Mouse (Mus musculus): ENCODE measurements around the gene Krtap19-4. TPM values are rescaled to one million over a fixed set of nuclear protein-coding genes. Genes with fewer than 3 reads are reported as not detected.

Krtap19-4 gene
- polyA plus RNA-seq, 1 experiment from 2014 or later: not detected

- no peak overlapping the region for H3K9ac ChIP-seq (ENCODE audit: low read length)
- no peaks in the 10 kb centered on the region for H3K4me1 ChIP-seq (replicated peaks; ENCODE audit: control insufficient read depth, insufficient read depth, low read length)
- no peaks in the 10 kb centered on the region for H3K9me3 ChIP-seq (ENCODE audit: control insufficient read depth, low read length)
- no peak overlapping the region for H3K4me2 ChIP-seq (ENCODE audit: low read depth, low read length, severe bottlenecking)
- H3K36me3 ChIP-seq (ENCODE audit: control insufficient read depth, insufficient read depth, low read length): no peaks in the 10 kb centered on the region
- no peaks in the 10 kb centered on the region for H3K27me3 ChIP-seq (ENCODE audit: control insufficient read depth, insufficient read depth, low read length)
- no peak overlapping the region for H3K27ac ChIP-seq (ENCODE audit: low read depth, low read length)
- ATAC-seq (replicated peaks; ENCODE audit: low FRiP score) (no peak), DNase-seq (ENCODE audit: low spot score) (no peak)
- H3K4me3 ChIP-seq (ENCODE audit: low read depth, low read length): no peak overlapping the region
- WGBS: 94% methylated on average over 4 of the region's 4 CpGs
These were observed 36.3 kb downstream of the Krtap19-4 start for GRCm38 (mm10) chr16:88848558-88848957.

- H3K9me3 ChIP-seq (ENCODE audit: control insufficient read depth, low read length): no peaks in the 10 kb centered on the region
- 100% methylated on average over 1 of the region's 1 CpGs for WGBS
These were observed 37.5 kb downstream of the Krtap19-4 start for GRCm38 (mm10) chr16:88847363-88847762.

More at GRCm38 (mm10) chr16:88847363-88847762, 37.5 kb downstream of the Krtap19-4 start:
- DNase-seq (ENCODE audit: low spot score) (no peak), ATAC-seq (replicated peaks; ENCODE audit: low FRiP score) (no peak)
- Histone ChIP-seq H3K36me3 (ENCODE audit: control insufficient read depth, insufficient read depth, low read length) (no peaks in the 10 kb centered on the region), H3K4me2 (ENCODE audit: low read depth, low read length, severe bottlenecking) (no peak overlapping the region), H3K4me3 (ENCODE audit: low read depth, low read length) (no peak overlapping the region), H3K27ac (ENCODE audit: low read depth, low read length) (no peak overlapping the region), H3K4me1 (replicated peaks; ENCODE audit: control insufficient read depth, insufficient read depth, low read length) (no peaks in the 10 kb centered on the region), H3K27me3 (ENCODE audit: control insufficient read depth, insufficient read depth, low read length) (no peaks in the 10 kb centered on the region), H3K9ac (ENCODE audit: low read length) (no peak overlapping the region)

Other genes with a start within 250 kb of the Krtap19-4 start
- not detected in 2 replicates for gene Krtap26-1, start 237.3 kb downstream of the Krtap19-4 start, polyA plus RNA-seq (2014; fragmentation: Nextera tagmentation; extraction: Ambion mirVana)
- gene Krtap27-1, start 213.4 kb downstream of the Krtap19-4 start, polyA plus RNA-seq (2014; fragmentation: Nextera tagmentation; extraction: Ambion mirVana): not detected in 2 replicates
- gene 2310061N02Rik, start 177.1 kb downstream of the Krtap19-4 start, polyA plus RNA-seq (2014; fragmentation: Nextera tagmentation; extraction: Ambion mirVana): not detected in 2 replicates
- gene Krtap13-1, start 156.2 kb downstream of the Krtap19-4 start, polyA plus RNA-seq (2014; fragmentation: Nextera tagmentation; extraction: Ambion mirVana): not detected in 2 replicates
- not detected in 2 replicates for gene Krtap13, start 133.5 kb downstream of the Krtap19-4 start, polyA plus RNA-seq (2014; fragmentation: Nextera tagmentation; extraction: Ambion mirVana)
- gene 2310034C09Rik, start 126.2 kb downstream of the Krtap19-4 start, polyA plus RNA-seq (2014; fragmentation: Nextera tagmentation; extraction: Ambion mirVana): not detected in 2 replicates
- not detected in 2 replicates for gene 2310057N15Rik, start 110.9 kb downstream of the Krtap19-4 start, polyA plus RNA-seq (2014; fragmentation: Nextera tagmentation; extraction: Ambion mirVana)
- not detected in 2 replicates for gene Gm5965, start 107.2 kb downstream of the Krtap19-4 start, polyA plus RNA-seq (2014; fragmentation: Nextera tagmentation; extraction: Ambion mirVana)
- not detected in 2 replicates for gene Gm20741, start 72.9 kb downstream of the Krtap19-4 start, polyA plus RNA-seq (2014; fragmentation: Nextera tagmentation; extraction: Ambion mirVana)
- gene Krtap15, start 64.9 kb downstream of the Krtap19-4 start, polyA plus RNA-seq (2014; fragmentation: Nextera tagmentation; extraction: Ambion mirVana): not detected in 2 replicates
- not detected in 2 replicates for gene Krtap14, start 58.9 kb downstream of the Krtap19-4 start, polyA plus RNA-seq (2014; fragmentation: Nextera tagmentation; extraction: Ambion mirVana)
- not detected in 2 replicates for gene Krtap19-1, start 15.7 kb downstream of the Krtap19-4 start, polyA plus RNA-seq (2014; fragmentation: Nextera tagmentation; extraction: Ambion mirVana)
- not detected in 2 replicates for gene Krtap19-2, start 10.8 kb downstream of the Krtap19-4 start, polyA plus RNA-seq (2014; fragmentation: Nextera tagmentation; extraction: Ambion mirVana)
- gene Krtap19-3, start 7.1 kb downstream of the Krtap19-4 start, polyA plus RNA-seq (2014; fragmentation: Nextera tagmentation; extraction: Ambion mirVana): not detected in 2 replicates
- gene Krtap19-5, start 11.4 kb upstream of the Krtap19-4 start, polyA plus RNA-seq (2014; fragmentation: Nextera tagmentation; extraction: Ambion mirVana): not detected in 2 replicates
- gene Krtap19-9b, start 47.2 kb upstream of the Krtap19-4 start, polyA plus RNA-seq (2014; fragmentation: Nextera tagmentation; extraction: Ambion mirVana): not detected in 2 replicates
- not detected in 2 replicates for gene Krtap16-3, start 77.8 kb upstream of the Krtap19-4 start, polyA plus RNA-seq (2014; fragmentation: Nextera tagmentation; extraction: Ambion mirVana)
- not detected in 2 replicates for gene Krtap22-2, start 125.7 kb upstream of the Krtap19-4 start, polyA plus RNA-seq (2014; fragmentation: Nextera tagmentation; extraction: Ambion mirVana)
- not detected in 2 replicates for gene Gm10229, start 130.2 kb upstream of the Krtap19-4 start, polyA plus RNA-seq (2014; fragmentation: Nextera tagmentation; extraction: Ambion mirVana)
- not detected in 2 replicates for gene Krtap6-1, start 146.6 kb upstream of the Krtap19-4 start, polyA plus RNA-seq (2014; fragmentation: Nextera tagmentation; extraction: Ambion mirVana)
- gene Gm10228, start 156.4 kb upstream of the Krtap19-4 start, polyA plus RNA-seq (2014; fragmentation: Nextera tagmentation; extraction: Ambion mirVana): not detected in 2 replicates
- not detected in 2 replicates for gene Krtap6-5, start 162.8 kb upstream of the Krtap19-4 start, polyA plus RNA-seq (2014; fragmentation: Nextera tagmentation; extraction: Ambion mirVana)
- not detected in 2 replicates for gene 1110025L11Rik, start 178.9 kb upstream of the Krtap19-4 start, polyA plus RNA-seq (2014; fragmentation: Nextera tagmentation; extraction: Ambion mirVana)
- not detected in 2 replicates for gene Krtap6-3, start 198.9 kb upstream of the Krtap19-4 start, polyA plus RNA-seq (2014; fragmentation: Nextera tagmentation; extraction: Ambion mirVana)